Mouse (Mus musculus): ENCODE results near the gene Cwc25.

GRCm38 (mm10) chr11:97747773-97748172 lies 18.6 kb downstream of the Cwc25 start:
- TF ChIP-seq CTCF (IDR thresholded peaks at IDR 0.05; ENCODE audit: control insufficient read depth, insufficient read depth, insufficient read length), result no peak
- no peak for TF ChIP-seq FOSL1 (IDR thresholded peaks at IDR 0.05; ENCODE audit: insufficient read depth, low read length, poor library complexity, severe bottlenecking)
- no peak for TF ChIP-seq MAX (IDR thresholded peaks at IDR 0.05)
- TF ChIP-seq CEBPB (IDR thresholded peaks at IDR 0.05; ENCODE audit: low read depth), result no peak
- no peak for TF ChIP-seq USF1 (IDR thresholded peaks at IDR 0.05; ENCODE audit: low read depth)
- TF ChIP-seq MYOG (IDR thresholded peaks at IDR 0.05; ENCODE audit: control insufficient read depth, extremely low read depth, insufficient read length), result no peak

All from C2C12 (cell line).